Mouse (Mus musculus) C2C12 (cell line): ENCODE measurements around the gene Fgfr1op2.

ENCODE experiments used
- CEBPB ChIP-seq: IDR thresholded peaks from one replicate; pipeline ENCODE4 v1.6.1; 2011; ENCODE audit warnings: low read depth, mild to moderate bottlenecking, control low read depth, moderate library complexity
- CTCF ChIP-seq: IDR thresholded peaks from one replicate; pipeline ENCODE4 v1.5.1; 2011; ENCODE audit not compliant: control insufficient read depth, insufficient read depth, insufficient read length
- FOSL1 ChIP-seq: IDR thresholded peaks from one replicate; pipeline ENCODE4 v1.8.0; 2011; ENCODE audit warnings: mild to moderate bottlenecking, low read length; ENCODE audit not compliant: poor library complexity, insufficient read depth, severe bottlenecking
- MAX ChIP-seq: IDR thresholded peaks from one replicate; pipeline ENCODE4 v1.6.1; 2011; ENCODE audit warnings: mild to moderate bottlenecking, control low read depth
- MYOD1 ChIP-seq: IDR thresholded peaks from one replicate; pipeline ENCODE4 v1.6.1; 2011; ENCODE audit warnings: low read depth; ENCODE audit not compliant: control insufficient read depth, insufficient read length
- MYOG ChIP-seq: IDR thresholded peaks from one replicate; pipeline ENCODE4 v1.6.1; 2011; ENCODE audit not compliant: control insufficient read depth, insufficient read length; ENCODE audit errors: extremely low read depth
- USF1 ChIP-seq: IDR thresholded peaks from one replicate; pipeline ENCODE4 v1.6.1; 2011; ENCODE audit warnings: low read depth, mild to moderate bottlenecking, control low read depth, moderate library complexity

- TF ChIP-seq CTCF (no peak), MYOD1 (no peak), MAX (no peak), USF1 (no peak), CEBPB (no peak), MYOG (no peak), FOSL1 (no peak)
Observed at GRCm38 (mm10) chr6:146640068-146640965, 63.3 kb downstream of the Fgfr1op2 start.
